Mouse (Mus musculus): ENCODE data around the gene Lpp. TPM values are rescaled to one million over a fixed set of nuclear protein-coding genes. Genes with fewer than 3 reads are reported as not detected.

The Lpp gene
- total and polyA plus RNA-seq, 3 experiments = not detected

DNA sequence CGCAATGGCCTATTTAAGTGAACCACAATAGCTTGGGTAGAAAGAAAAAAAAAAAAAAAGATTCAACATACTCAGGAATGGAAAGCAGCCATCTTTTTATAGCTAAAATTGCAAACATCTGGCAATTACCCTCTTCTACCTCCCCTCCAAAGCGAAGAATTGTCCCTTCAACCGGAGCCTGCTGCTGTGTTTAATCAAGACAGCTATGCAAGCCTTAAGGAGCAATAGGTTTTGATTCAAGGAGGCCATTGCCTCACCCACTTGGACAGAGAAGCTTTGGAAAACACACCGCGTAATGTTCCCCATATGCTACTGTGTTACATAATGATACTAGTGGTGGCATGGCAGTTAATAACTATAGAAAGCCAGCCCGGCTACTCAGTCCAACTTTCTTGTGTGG is 226.2 kb downstream of the Lpp start:
- TF ChIP-seq KAT2A (conservative IDR thresholded peaks at IDR 0.05; ENCODE audit: low read depth, low read length) = no peak
- TF ChIP-seq ZKSCAN1 (IDR thresholded peaks at IDR 0.05; ENCODE audit: low read depth, low read length) = no peak
- TF ChIP-seq ZMIZ1 (IDR thresholded peaks at IDR 0.05; ENCODE audit: low read depth, low read length) = no peak
- TF ChIP-seq POLR2AphosphoS5 (IDR thresholded peaks at IDR 0.05; ENCODE audit: borderline replicate concordance, low read depth, low read length) = no peak
- no peak for TF ChIP-seq POLR2AphosphoS2 (IDR thresholded peaks at IDR 0.05; ENCODE audit: low read length)
- no peak for TF ChIP-seq TCF12 (IDR thresholded peaks at IDR 0.05; ENCODE audit: low read depth, low read length)
- TF ChIP-seq TBP (IDR thresholded peaks at IDR 0.05; ENCODE audit: low read depth, low read length) = no peak
- no peak for TF ChIP-seq POLR2A (IDR thresholded peaks at IDR 0.05; ENCODE audit: control insufficient read depth in 1 of 2, insufficient read depth in 1 of 2, low read depth in 1 of 2, low read length in 2 of 2, poor library complexity in 1 of 2)
- TF ChIP-seq MAX (IDR thresholded peaks at IDR 0.05; ENCODE audit: low read length) = no peak
- no peak for TF ChIP-seq USF2 (IDR thresholded peaks at IDR 0.05; ENCODE audit: borderline replicate concordance in 1 of 2, insufficient read depth in 1 of 2, low read depth in 1 of 2, low read length in 2 of 2)
- no peak for TF ChIP-seq CTCF (IDR thresholded peaks at IDR 0.05 in 2 of 3, conservative IDR thresholded peaks at IDR 0.05 in 1 of 3; ENCODE audit: control insufficient read depth in 1 of 3, insufficient read depth in 1 of 3, low read depth in 2 of 3, low read length in 3 of 3, poor library complexity in 1 of 3, severe bottlenecking in 1 of 3)
- no peak for TF ChIP-seq MEF2A (IDR thresholded peaks at IDR 0.05; ENCODE audit: extremely low read depth, insufficient replicate concordance, low read depth, low read length, poor library complexity, severe bottlenecking)
- TF ChIP-seq TAL1 (IDR thresholded peaks at IDR 0.05; ENCODE audit: low read length) = no peak
- TF ChIP-seq EP300 (IDR thresholded peaks at IDR 0.05; ENCODE audit: low read depth in 1 of 2, low read length in 2 of 2) = no peak
- TF ChIP-seq USF1 (IDR thresholded peaks at IDR 0.05; ENCODE audit: low read depth, low read length) = no peak
- Histone ChIP-seq H3K4me1 (ENCODE audit: control insufficient read depth in 1 of 2, insufficient read depth in 2 of 2, low read length in 2 of 2) (no peaks in the 10 kb centered on the region), H3K79me2 (ENCODE audit: control insufficient read depth, insufficient read depth, low read length, poor library complexity) (no peaks in the 10 kb centered on the region), H3K4me3 (ENCODE audit: control insufficient read depth in 1 of 2, insufficient read depth in 1 of 2, low read depth in 2 of 2, low read length in 2 of 2) (no peak overlapping the region), H3K36me3 (ENCODE audit: control insufficient read depth in 1 of 2, insufficient read depth in 2 of 2, low read length in 2 of 2) (no peaks in the 10 kb centered on the region), H3K9ac (ENCODE audit: control insufficient read depth, low read depth, low read length, poor library complexity, severe bottlenecking) (no peak overlapping the region), H3K9me3 (replicated peaks; ENCODE audit: insufficient read depth, low read length) (no peaks in the 10 kb centered on the region), H3K27me3 (ENCODE audit: control insufficient read depth in 1 of 2, insufficient read depth in 2 of 2, low read length in 2 of 2) (no peaks in the 10 kb centered on the region), H3K27ac (ENCODE audit: control insufficient read depth, low read depth, low read length) (no peak overlapping the region)
- DNase-seq (ENCODE audit: low read depth, low spot score) = no peak

GRCm38 (mm10) chr16:24620021-24620420 is 226.7 kb downstream of the Lpp start:
- TF ChIP-seq ZKSCAN1 (IDR thresholded peaks at IDR 0.05; ENCODE audit: low read depth, low read length) (no peak), POLR2AphosphoS5 (IDR thresholded peaks at IDR 0.05; ENCODE audit: borderline replicate concordance, low read depth, low read length) (no peak), GABPA (IDR thresholded peaks at IDR 0.05; ENCODE audit: low read depth, low read length) (no peak), POLR2AphosphoS2 (IDR thresholded peaks at IDR 0.05; ENCODE audit: low read length) (no peak), MAZ (IDR thresholded peaks at IDR 0.05; ENCODE audit: low read depth, low read length) (no peak), SIN3A (IDR thresholded peaks at IDR 0.05; ENCODE audit: low read length) (no peak), MYC (IDR thresholded peaks at IDR 0.05; ENCODE audit: low read depth, low read length) (no peak), NRF1 (IDR thresholded peaks at IDR 0.05; ENCODE audit: insufficient read depth, low read depth, low read length, poor library complexity, severe bottlenecking) (no peak), CHD2 (IDR thresholded peaks at IDR 0.05; ENCODE audit: low read length) (no peak), MAFK (IDR thresholded peaks at IDR 0.05; ENCODE audit: borderline replicate concordance, low read depth, low read length) (no peak), JUND (IDR thresholded peaks at IDR 0.05; ENCODE audit: low read depth, low read length) (no peak), GATA1 (IDR thresholded peaks at IDR 0.05; ENCODE audit: low read depth, low read length) (no peak)
- Histone ChIP-seq H3K27ac (ENCODE audit: control insufficient read depth, low read depth, low read length) (no peak overlapping the region), H3K27me3 (ENCODE audit: control insufficient read depth in 1 of 2, insufficient read depth in 2 of 2, low read length in 2 of 2) (no peaks in the 10 kb centered on the region)

More at GRCm38 (mm10) chr16:24620021-24620420, 226.7 kb downstream of the Lpp start:
- Histone ChIP-seq H3K36me3 (ENCODE audit: control insufficient read depth in 1 of 2, insufficient read depth in 2 of 2, low read length in 2 of 2) (no peaks in the 10 kb centered on the region), H3K9me3 (replicated peaks; ENCODE audit: insufficient read depth, low read length) (no peaks in the 10 kb centered on the region), H3K79me2 (ENCODE audit: control insufficient read depth, insufficient read depth, low read length, poor library complexity) (no peaks in the 10 kb centered on the region), H3K4me1 (ENCODE audit: control insufficient read depth in 1 of 2, insufficient read depth in 2 of 2, low read length in 2 of 2) (no peaks in the 10 kb centered on the region), H3K9ac (ENCODE audit: control insufficient read depth, low read depth, low read length, poor library complexity, severe bottlenecking) (no peak overlapping the region), H3K4me3 (ENCODE audit: control insufficient read depth in 1 of 2, insufficient read depth in 1 of 2, low read depth in 2 of 2, low read length in 2 of 2) (no peak overlapping the region)
- DNase-seq (ENCODE audit: low read depth, low spot score) = no peak
